Mouse (Mus musculus): ENCODE measurements around the gene Gm42791. TPM values are rescaled to one million over a fixed set of nuclear protein-coding genes. Genes with fewer than 3 reads are reported as not detected.

The Gm42791 gene
- total RNA-seq, 4 experiments from 2014 or later = 2.1 to 2.7 (median 2.5) TPM

DNA sequence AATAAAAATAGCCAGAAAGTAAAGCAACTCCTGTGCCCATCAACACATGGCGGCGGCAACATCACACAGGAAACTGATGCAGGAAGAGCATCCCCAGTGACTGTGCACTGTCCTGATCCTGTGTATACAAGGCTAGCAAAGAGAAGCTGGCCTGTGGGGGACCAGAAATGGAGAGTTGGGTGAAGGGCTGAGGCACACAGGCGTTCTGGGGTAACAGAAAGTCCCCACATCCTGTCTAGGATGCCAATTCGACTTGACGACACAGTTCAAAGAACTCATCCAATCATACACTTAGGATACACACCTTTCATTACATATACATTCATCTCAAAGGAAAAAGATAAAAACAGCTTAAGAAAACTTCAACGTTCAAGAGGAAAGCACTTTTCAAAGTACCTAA, 106.9 kb downstream of the Gm42791 start:
- no peak for DNase-seq (ENCODE audit: low spot score in 2 of 2)

DNA sequence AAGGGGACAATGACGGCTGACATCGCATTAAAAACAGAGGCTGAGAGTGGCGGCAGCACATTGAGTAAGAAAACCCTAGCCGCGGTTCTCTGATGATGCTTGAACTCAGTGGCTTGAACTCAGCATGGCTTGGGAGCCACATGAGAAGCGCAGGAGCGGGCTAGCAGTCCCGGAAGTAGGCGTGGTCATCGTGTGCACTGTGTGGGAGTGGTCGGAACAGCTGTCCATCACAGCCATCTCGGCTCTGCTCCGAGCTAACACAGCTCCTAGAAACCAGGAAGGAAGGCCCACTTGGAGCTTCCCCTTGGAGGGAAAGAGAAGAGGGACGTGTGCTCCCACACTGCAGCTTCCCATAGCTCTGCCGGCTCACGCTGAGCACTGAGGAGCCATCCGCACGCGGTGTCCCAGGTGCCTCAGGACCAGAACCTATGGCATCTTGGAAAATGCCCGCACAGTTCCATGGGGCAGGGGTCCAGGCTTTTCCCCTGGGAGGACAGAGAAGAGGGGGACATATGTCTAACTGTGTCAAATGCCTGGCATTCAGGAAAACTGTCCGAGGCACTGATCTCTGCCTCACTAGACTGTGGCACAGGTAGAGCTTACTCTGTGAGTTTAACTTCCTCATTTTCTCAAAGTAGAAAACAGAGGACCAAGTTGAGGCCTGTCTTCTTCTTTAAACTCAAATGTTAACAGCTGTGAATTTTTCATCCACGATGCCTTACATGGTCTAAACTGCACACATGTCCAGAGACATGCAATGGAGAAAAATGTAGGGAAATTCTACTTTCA, 108.9 kb downstream of the Gm42791 start:
- no peak for DNase-seq (ENCODE audit: low spot score in 2 of 2)

DNA sequence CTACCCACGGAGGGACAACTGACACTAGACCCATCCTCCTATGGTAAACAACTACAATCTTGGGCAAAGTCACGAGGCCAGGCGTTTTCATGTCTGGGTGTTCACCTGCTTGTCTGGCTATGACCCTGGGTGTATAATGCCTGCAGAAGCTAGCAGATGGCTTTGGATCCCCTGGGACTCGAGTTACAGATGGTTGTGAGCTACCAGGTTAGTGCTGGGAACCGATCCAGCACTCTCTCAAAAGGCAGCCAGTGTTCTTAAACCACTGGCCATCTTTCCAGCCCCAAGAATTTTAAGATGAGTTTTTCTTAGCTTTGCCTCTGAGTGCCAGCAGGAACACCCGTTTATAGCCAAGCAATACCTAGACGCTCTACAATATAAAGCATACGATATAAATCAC, 111.3 kb downstream of the Gm42791 start:
- no peak for DNase-seq (ENCODE audit: low spot score in 2 of 2)

GRCm38 (mm10) chr5:148879218-148879617, 115.7 kb downstream of the Gm42791 start:
- no peak for DNase-seq (ENCODE audit: low spot score in 2 of 2)

GRCm38 (mm10) chr5:148873116-148873515, 121.8 kb downstream of the Gm42791 start:
- DNase-seq (ENCODE audit: low spot score in 2 of 2) = no peak

DNA sequence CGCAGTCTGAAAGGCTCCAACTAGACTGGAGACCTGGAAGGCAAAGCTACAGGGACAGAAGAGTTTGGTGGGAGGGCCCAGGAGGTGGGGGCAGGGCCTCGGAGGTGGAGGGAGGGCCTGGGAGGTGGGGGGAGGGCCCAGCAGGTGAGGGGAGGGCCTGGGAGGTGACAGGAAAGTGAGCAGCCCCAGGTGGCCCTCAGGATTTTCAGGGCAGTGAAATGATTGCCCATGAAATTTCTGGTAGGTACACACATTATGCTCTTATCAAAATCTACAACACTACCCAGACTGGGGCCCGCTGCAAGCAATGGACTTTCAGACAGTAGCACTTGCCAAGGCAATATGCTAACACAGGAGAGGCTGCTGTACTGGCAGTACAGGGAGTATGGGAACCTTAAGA, 125.4 kb downstream of the Gm42791 start:
- DNase-seq (ENCODE audit: low spot score in 2 of 2) = no peak

DNA sequence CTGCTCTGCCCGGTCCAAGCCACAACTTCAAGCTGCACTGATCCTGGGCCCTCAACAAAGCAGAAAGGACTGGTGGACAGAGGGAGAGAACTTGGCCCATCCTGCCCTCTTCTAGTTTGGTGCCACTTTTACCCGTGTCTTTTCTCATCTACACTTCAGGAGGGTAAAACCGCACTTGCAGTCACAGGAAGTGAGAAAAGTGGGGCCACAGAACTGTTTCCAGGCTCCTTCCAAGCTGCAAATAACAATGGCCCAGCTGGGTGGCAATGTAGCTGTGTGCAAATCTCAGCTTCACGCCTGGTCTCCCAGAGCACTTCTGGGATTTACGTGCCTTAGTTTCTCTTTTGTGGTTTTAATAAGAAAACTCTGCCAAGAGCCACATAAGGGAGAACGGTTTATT, 127.2 kb downstream of the Gm42791 start:
- no peak for DNase-seq (ENCODE audit: low spot score in 2 of 2)

- no peak for DNase-seq (ENCODE audit: low spot score in 2 of 2)
Measured at GRCm38 (mm10) chr5:148867171-148867570, 127.8 kb downstream of the Gm42791 start.

DNA sequence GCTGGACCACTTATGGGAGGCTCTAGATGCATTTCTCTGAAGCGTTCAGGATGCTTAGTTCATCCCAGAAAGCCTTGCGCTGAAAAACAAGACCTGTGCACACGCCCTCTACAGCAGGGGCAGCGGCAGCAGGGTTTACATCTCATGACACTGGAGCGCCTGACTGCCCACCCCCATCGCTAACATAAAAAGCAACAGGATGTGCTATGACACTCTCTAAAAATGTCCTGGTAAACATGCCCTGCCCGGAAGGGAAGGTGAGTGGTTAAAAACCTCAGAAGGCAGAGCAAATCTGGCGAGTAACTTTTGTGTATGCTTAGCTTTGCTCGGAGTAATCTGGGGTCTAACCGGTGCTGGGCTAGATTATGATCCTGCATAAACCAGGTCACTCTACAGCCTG, 128.4 kb downstream of the Gm42791 start:
- no peak for DNase-seq (ENCODE audit: low spot score in 2 of 2)

DNA sequence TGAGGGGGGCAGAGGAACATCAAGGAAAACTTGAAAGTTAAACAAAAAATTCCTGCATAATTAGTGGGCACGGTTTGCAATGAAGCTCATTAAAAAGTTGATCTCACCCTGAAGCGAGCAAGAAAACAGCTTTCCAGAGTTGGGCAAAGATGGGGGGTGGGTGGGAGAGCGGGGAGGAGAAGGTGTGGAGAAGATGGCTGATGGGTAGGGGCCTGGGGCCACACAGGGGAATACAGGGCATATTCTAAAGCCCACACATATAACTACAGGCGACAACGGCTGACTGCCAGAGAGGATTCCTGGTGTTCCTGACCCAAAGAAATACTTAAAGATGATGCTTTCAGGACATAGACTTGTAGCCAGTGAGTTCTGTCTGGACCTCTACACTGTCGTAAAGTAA, 131.5 kb downstream of the Gm42791 start:
- no peak for DNase-seq (ENCODE audit: low spot score in 2 of 2)

GRCm38 (mm10) chr5:148862853-148863252, 132.1 kb downstream of the Gm42791 start:
- DNase-seq (ENCODE audit: low spot score in 2 of 2) = no peak

DNA sequence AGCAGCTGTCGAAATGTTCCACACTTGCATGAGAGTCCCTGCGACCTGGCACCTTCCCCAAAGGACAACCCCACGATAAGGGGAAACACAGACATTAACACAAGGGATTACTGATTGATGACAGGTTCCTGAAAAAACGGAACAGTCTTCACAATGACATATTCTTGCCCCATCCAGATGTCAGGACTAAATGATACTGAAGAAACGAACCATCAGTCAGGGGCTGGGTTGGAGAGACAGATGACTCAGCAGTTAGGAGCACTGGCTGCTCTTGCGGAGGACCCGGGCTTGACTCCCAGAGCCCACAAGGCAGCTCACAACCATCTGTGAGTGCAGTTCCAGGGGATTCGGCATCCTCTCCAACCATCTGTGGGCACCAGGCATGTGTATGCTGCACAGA, 132.8 kb downstream of the Gm42791 start:
- no peak for DNase-seq (ENCODE audit: low spot score in 2 of 2)

DNA sequence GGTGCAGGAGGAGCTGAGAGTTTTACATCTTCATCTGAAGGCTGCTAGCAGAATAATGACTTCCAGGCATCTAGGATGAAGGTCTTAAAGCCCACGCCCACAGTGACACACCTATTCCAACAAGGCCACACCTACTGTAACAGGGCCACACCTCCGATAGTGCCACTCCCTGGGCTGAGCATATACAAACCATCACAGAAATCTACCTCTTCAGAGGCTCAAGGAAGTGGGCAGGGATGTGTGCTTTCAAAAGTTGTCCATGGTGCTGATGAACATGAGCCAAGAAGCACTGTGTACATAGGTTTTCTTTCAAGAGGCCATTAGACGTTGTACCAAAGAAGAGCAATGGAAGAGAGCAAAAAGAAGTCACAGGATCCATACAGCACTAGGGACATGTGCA, 137.4 kb downstream of the Gm42791 start:
- no peak for DNase-seq (ENCODE audit: low spot score in 2 of 2)

DNA sequence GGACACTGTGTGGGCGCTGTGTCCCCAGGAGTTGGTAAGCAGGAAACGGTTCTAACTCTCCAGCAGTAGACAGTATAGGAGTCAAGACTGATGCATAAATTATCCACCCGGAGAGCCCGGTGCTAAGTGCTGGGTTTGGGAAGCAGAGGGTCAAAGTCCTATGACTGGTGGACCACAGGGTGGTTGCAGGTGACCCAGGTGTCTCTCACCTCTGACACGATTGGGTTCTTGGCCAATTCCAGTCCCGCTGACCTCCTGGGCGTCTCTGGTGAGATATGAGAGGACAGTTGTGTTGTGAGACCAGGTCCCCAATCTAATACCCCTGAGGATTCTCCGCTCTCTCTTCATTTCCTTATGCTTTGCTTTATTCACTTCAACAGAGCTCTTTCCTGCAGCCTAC, 139.9 kb downstream of the Gm42791 start:
- DNase-seq (ENCODE audit: low spot score in 2 of 2) = no peak

DNA sequence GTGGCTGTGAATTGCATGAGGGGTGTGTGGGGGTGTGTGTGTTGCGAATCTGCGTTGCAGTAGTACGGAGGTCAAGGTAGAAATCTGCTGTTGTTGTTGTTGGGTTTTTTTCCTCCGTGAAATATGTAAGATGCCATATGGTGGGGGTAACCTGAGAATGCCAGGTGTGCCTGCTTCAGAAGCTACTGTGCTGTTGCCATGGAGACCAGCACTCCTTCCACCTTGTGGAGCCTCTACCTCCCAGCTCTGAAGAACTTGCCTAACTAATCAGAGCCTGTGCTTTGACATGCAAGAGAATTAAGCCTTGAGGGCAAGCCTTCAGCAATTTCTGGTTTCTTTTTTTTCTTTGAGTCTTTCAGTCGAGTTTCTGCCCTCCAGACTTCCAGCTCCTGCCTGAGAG, 140.8 kb downstream of the Gm42791 start:
- DNase-seq (ENCODE audit: low spot score in 2 of 2) = no peak

DNA sequence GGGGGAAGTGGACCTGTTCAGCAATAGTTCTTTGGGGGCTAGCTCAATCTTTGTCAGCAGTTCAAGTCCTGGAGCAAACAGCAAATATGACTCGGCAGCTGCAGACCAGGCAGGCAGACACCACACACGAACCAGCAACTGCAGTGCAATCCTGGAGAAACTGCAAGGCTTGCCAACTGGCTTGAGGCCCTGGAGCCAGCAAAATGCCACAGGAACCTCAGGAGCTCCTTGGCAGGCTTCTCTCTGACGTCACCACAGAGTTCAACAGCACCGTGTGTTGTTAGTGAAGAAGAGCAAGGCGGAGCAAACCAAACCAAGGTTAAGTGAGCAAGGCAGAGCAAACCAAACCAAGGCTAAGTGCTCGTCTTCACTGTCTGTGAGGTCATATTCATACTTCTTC, 145.4 kb downstream of the Gm42791 start:
- DNase-seq (ENCODE audit: low spot score in 2 of 2) = no peak

GRCm38 (mm10) chr5:148847032-148847431, 147.9 kb downstream of the Gm42791 start:
- DNase-seq (ENCODE audit: low spot score in 2 of 2) = no peak

Other genes with a start within 250 kb of the Gm42791 start
- 1 to 10 TPM; 4.3 to 5.3 (median 4.5) TPM for gene Katnal1, start 65.8 kb downstream of the Gm42791 start, total RNA-seq (2022)
- gene Uspl1, start 189.2 kb upstream of the Gm42791 start, total RNA-seq (2022) = 10 to 100 TPM; 29.8 to 41.7 (median 32.2) TPM
- 100 to 1,000 TPM in 3 of 4 experiments, 10 to 100 TPM in 1; 90.7 to 109 (median 107) TPM for gene Hmgb1, start 189.3 kb upstream of the Gm42791 start, total RNA-seq (2022)